Mouse (Mus musculus): ENCODE data around the gene Mrpl55.

DNA sequence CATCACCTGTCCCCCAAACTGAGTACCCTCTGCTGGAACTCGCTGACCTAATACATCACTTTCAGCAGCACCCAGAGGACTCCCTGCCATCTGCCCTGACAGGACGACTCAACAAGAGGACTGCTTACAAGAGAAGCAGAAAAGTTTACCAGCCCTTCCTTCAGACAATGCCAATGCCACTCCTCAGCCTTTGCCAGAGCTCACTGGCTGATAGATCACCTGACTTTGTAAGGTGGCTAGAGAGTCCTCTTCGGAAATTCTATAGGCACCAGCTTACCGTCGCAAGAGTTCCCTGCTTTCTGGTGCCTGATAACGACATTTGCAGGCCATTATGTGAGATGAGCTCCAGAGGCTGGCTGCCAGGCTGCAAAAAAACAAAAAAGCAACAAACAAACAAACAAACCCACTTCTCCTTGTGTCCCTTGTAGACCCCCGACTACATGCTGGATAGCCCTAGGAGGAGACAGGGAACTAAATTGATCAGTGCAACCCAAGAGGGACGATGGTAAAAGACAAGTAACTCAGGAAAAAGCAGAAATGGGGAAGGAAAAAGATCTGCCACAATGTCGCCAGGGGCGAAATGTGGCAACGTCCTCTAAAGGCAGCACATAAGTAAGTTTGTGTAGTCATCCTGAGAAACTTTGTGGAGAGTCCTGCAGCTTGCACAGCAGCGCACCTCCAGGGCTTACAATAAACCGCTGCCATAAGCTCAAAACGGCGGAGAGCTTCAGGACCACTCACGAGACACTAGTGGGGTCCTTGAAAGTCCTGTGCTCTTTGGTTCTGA lies 877 bp upstream of the Mrpl55 start:
- TF ChIP-seq CTCF (IDR thresholded peaks at IDR 0.05; ENCODE audit: insufficient read depth, low read depth, low read length) (no peak), POLR2A (IDR thresholded peaks at IDR 0.05; ENCODE audit: insufficient read depth, low read depth, low read length) (no peak)
